Mouse (Mus musculus) spleen, adult 2 months (tissue): ENCODE measurements around the gene Hist1h3d.
"Not testable (repeated sequence)": the region's sequence is repeated elsewhere in the genome, so short reads cannot be mapped to it uniquely, and the experiment has no call there.

Source experiments
- CTCF ChIP-seq: fragments of 200-500 bp; IDR thresholded peaks from 2 replicates; pipeline ENCODE4 v1.5.1; 2011; ENCODE audit warnings: mild to moderate bottlenecking, inconsistent platforms; ENCODE audit not compliant: insufficient read depth, insufficient read length, insufficient replicate concordance; ENCODE audit errors: extremely low read depth
- POLR2A ChIP-seq: fragments of 200-500 bp; IDR thresholded peaks from 2 replicates; pipeline ENCODE4 v1.6.1; 2011; ENCODE audit warnings: low read depth, low read length, inconsistent platforms

DNA sequence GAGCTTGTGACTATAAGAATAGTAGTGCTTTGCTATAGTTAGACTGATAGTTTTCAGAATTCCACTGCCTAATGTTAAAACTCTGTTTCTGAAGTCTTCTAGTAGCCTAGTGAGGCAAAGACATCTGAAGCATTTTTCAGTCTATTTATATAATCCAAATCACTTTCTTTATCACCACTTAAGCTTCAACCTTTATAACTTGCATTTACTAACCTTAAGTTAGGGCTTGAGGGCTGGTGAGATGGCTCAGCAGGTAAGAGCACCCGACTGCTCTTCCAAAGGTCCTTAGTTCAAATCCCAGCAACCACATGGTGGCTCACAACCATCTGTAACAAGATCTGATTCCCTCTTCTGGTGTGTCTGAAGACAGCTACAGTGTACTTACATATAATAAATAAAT is 35.7 kb upstream of the Hist1h3d start:
- TF ChIP-seq CTCF, POLR2A: not testable (repeated sequence)
